Mouse (Mus musculus): ENCODE measurements around the gene Cfap36.

The Cfap36 gene

DNA sequence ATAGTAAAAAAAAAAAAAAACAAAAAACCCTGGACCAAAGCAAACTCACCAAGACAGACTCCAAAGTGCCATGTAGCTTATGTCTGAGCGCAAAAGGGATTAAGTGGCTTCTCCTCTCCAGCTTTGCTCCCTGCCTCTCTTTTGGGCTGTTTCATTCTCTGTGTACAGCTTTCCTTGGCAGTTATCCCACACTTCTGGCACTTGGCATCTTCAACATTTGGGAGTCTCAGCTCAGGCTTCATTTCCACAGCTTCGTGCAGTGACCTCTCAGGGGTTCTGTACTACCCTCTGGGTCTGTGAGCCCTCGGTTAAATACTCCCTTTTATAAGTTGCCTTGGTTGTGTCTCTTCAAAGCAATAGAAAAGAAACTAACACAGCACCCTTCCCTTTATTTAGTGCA lies 66.6 kb downstream of the Cfap36 start:
- peak; percentile 57 for ATAC-seq (ENCODE audit: low TSS enrichment)

GRCm38 (mm10) chr11:29179319-29179718 lies 67.9 kb downstream of the Cfap36 start:
- ATAC-seq (ENCODE audit: low TSS enrichment) = no peak

DNA sequence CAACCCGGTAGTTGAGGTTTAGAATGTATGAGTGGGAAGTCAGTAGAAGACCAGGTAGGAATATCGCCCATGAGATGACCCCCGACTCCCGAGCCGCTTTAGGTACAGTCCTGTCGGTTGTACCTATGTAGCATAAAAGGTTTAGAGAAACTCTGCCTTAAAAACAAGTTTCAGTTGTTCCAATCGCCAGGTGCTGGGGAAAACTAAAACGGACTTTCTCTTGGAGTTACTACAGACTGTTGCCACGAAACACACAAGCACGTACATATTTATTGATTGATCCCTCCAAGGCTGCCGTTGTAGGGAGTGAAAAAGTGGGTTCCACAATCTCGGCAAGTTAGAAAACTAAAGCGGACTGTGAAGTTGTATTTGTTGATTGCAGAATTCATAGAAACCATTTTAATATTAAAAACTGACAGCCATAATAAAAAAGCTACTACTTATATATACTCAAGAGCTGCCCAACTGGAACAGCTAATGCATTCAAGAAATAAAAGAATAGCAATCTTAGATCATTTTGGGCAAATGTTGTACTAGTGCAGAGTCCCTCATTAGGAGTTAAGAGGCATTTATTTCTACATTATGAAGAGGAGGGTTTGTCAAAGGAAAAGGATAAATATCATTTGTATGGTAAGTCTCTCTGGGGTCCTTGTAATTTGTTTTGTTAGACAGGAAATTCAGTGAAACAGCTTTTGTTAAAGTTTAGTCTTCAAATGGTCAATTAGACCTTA lies 73.3 kb downstream of the Cfap36 start:
- no peak for ATAC-seq (ENCODE audit: low TSS enrichment)

- ATAC-seq (ENCODE audit: low TSS enrichment) = peak; percentile 56
These were observed 74.0 kb downstream of the Cfap36 start for GRCm38 (mm10) chr11:29173125-29173631.

DNA sequence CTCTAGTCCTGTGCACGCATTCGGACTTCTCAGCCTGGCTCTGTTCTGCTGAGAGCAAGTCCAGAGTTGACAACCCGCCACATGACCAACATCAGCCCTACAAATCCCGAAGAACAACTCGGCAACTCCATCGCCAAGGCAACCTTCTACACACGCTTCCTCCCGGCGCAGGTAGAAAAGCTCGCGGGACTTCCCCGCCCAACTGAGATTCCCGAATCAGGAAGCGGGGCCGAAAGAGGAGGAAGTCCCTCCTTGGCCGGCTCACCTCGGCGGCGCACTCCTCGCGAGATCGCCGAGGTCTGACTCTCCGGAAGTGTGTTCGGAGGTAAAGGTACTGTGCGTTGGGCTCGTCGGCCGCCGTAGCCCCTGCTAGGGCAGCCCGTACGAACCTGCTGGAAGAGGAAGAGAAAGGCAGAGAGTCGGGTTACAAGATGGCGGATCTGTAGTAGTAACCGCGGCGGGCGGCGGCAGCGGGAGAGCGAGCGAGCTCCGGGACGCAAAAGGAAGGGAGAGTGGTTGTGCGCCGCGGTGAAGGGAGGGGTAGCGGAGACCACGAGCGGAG lies 74.6 kb downstream of the Cfap36 start, which contains the start of gene Ppp4r3b:
Ppp4r3b (plus strand) TSS at position 328 of the 562 bp plus-strand sequence.
- ATAC-seq (ENCODE audit: low TSS enrichment) = peak; percentile 95

- peak; percentile 60 for ATAC-seq (ENCODE audit: low TSS enrichment)
These were observed 75.2 kb downstream of the Cfap36 start for GRCm38 (mm10) chr11:29171959-29172391.

Measured in frontal cortex, adult (tissue).